Mouse (Mus musculus) urinary bladder, adult 18-20 months (tissue): Measurements from ENCODE around the gene Agxt.

Experiments
- DNase-seq, 2 experiments: peaks; one replicate each; pipeline ENCODE4 v3.0.0; 2022; ENCODE audit warnings: low spot score in 2 of 2, mixed read lengths in 2 of 2

Agxt gene

GRCm38 (mm10) chr1:93135036-93135526 lies at the start of gene Agxt:
Agxt (plus strand) TSS chr1:93135240.
- no peak for DNase-seq

- no peak for DNase-seq
Measured at GRCm38 (mm10) chr1:93092582-93092981, 42.5 kb upstream of the Agxt start.

GRCm38 (mm10) chr1:93098956-93099355 lies 36.1 kb upstream of the Agxt start:
- no peak for DNase-seq

- peak in 1 of 2 experiments; percentile 16 for DNase-seq
Measured at GRCm38 (mm10) chr1:93100243-93100575, 34.8 kb upstream of the Agxt start.

GRCm38 (mm10) chr1:93100576-93101491 lies 34.2 kb upstream of the Agxt start:
- DNase-seq, result peak in 1 of 2 experiments; percentile 19

GRCm38 (mm10) chr1:93101571-93102061 lies 33.4 kb upstream of the Agxt start, which contains the start of gene Kif1a:
Kif1a (minus strand) TSS chr1:93101951.
- no peak for DNase-seq

GRCm38 (mm10) chr1:93102700-93103099 lies 32.3 kb upstream of the Agxt start:
- no peak for DNase-seq

GRCm38 (mm10) chr1:93114713-93115463 lies 20.2 kb upstream of the Agxt start:
- peak; percentile 44 to 50 for DNase-seq

- DNase-seq, result no peak
Measured at GRCm38 (mm10) chr1:93115471-93115870, 19.6 kb upstream of the Agxt start.

- no peak for DNase-seq
Measured at GRCm38 (mm10) chr1:93118816-93119215, 16.2 kb upstream of the Agxt start.

- DNase-seq, result no peak
Measured at GRCm38 (mm10) chr1:93123179-93123854, 11.7 kb upstream of the Agxt start.

GRCm38 (mm10) chr1:93124066-93124465 lies 11.0 kb upstream of the Agxt start:
- DNase-seq, result no peak

- DNase-seq, result no peak
Measured at GRCm38 (mm10) chr1:93125256-93125655, 9.8 kb upstream of the Agxt start.

- no peak for DNase-seq
Measured at GRCm38 (mm10) chr1:93128209-93128608, 6.8 kb upstream of the Agxt start.

GRCm38 (mm10) chr1:93128710-93129349 lies 6.2 kb upstream of the Agxt start:
- DNase-seq, result peak in 1 of 2 experiments; percentile 66

- no peak for DNase-seq
Measured at GRCm38 (mm10) chr1:93130242-93130983, 4.6 kb upstream of the Agxt start.

GRCm38 (mm10) chr1:93132676-93133075 lies 2.4 kb upstream of the Agxt start:
- no peak for DNase-seq

- no peak for DNase-seq
Measured at GRCm38 (mm10) chr1:93138534-93138933, 3.5 kb downstream of the Agxt start.

- no peak for DNase-seq
Measured at GRCm38 (mm10) chr1:93139713-93140112, 4.7 kb downstream of the Agxt start.

GRCm38 (mm10) chr1:93142871-93143270 lies 7.8 kb downstream of the Agxt start:
- DNase-seq, result no peak

GRCm38 (mm10) chr1:93144176-93144575 lies 9.1 kb downstream of the Agxt start:
- DNase-seq, result no peak
